Mouse (Mus musculus): Measurements from ENCODE around the gene Tmprss9.
"Not testable (repeated sequence)": the region's sequence is repeated elsewhere in the genome, so short reads cannot be mapped to it uniquely, and the experiment has no call there.

Tmprss9 gene

DNA sequence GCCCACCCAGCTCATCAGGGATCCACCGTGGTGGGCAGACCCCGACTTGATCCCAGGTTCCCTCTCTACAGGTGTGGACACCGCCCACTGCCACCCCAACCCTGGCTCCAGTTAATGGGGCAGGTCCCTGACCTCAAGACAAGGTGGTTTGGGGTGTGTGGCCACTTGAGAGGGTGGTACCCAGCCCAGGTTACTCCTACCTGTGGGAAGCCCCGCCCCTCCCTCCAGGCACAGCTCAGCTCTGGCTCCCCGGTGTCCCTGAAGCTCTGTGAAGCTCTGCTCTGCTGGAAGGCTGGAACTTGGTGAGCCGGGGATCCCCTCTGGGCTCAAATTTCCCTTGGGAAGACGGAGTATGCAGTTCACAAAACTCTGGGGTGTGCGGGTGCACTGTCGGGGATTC, at the start of gene Tmprss9:
Gene Tmprss9, plus strand, starts transcription at position 268 of the 400 bp plus-strand sequence.
- no peak for DNase-seq (ENCODE audit: low spot score in 2 of 2)

DNA sequence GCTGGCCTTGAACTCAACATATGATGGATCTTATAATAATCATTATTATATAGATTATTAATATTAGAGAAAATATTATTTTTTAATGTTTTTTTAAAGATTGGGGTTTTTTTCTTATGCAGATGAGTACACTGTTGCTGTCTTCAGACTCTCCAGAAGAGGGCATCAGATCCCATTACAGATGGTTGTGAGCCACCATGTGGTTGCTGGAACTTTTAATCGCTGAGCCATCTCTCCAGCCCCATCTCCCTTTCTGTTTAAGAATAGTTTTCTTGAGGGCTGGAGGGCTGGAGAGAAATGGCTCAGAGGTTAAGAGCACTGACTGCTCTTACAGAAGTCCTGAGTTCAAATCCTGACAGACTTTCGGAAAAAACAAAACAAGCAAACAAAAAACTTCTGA, 49.7 kb upstream of the Tmprss9 start:
- no peak for DNase-seq (ENCODE audit: low spot score in 2 of 2)

DNA sequence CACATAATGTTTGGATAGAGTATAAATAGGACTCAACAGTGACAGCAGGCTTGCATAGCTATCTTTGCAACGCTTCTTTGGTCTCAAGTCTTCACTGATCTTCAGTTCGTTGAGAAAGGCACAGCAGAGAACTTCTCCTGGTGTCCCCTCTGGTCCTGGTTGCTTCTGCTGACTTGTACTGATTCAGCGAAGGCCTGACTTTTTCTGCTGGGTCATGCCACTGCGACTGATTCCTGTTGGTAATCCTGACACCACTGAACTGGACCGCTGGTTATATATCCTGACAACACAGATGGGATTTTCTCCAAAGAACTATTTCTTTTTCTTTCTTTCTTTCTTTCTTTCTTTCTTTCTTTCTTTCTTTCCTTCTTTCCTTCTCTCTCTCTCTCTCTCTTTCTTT, 49.1 kb upstream of the Tmprss9 start:
- DNase-seq (ENCODE audit: low spot score in 2 of 2): no peak

DNA sequence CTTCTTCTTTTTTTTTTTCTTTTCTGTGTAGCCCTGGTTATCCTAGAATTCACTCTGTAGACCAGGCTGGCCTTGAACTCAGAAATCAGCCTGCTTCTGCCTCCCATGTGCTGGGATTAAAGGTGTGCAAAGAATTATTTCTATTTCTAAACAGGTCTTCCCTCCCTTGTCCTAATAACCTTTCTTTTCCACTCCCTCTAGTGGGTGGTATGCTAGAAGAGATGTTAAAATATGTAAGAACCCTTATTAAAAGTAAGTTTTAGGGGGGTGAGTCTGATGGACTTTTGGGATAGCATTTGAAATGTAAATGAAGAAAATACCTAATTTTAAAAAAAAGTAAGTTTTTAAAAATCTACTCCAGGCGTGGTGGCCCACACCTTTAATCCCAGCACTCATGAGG, 48.3 kb upstream of the Tmprss9 start:
- DNase-seq (ENCODE audit: low spot score in 2 of 2): no peak

DNA sequence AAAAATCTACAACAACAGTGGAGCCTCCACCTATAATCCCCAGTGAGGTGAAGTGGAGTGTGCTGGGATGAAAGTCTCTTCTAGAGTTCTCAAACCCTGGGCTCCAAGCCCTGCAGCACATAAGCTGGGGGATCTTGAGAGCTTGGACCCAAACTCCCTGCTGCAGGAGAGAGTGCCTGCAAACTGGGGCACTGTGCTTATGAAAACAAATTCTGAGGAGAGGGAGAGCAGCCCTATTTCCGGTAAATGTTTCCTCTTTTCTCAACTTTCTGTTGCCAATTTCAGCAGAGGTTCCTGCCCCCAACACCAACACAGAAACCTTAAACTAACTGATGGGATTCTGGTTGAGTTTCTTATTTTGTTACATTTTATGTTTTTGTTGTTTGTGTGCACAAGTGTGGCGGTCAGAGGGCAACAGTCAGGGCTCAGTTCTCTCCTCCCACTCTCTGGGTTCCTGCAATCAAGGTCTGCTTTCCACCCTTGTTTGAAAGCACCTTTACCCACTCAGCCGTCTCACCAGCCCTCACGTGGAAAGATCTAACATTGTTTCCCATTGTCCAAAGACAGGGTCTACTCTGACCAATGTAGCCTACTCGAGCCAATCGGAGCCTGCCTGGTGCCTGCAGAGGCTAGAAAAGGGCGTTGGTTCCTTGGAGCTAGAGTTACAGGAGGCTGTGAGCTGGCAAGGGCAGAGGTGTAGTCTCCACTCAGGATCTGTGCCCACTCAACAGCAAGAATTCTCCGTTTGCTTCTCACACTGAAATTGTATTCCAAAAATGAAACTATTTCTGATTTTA, 47.6 kb upstream of the Tmprss9 start:
- DNase-seq (ENCODE audit: low spot score in 2 of 2): no peak

DNA sequence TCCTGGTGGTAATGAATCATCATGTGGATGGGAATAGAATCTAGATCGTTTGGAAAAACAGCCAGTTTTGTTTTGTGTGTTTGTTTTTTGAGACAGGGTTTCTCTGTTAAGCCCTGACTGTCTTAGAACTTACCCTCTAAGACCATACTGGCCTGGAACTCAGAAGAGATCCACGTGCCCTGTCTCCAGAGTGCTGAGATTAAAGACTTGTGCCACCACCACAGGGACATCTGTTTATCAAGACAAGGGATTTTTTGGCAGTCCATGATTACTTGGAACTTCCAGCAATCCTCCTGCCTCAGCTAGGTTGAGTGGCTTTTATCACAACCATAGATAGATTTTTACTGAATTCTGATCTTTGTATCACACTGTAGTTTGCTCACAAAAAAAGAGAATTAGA, 46.8 kb upstream of the Tmprss9 start:
- DNase-seq (ENCODE audit: low spot score in 2 of 2): no peak

DNA sequence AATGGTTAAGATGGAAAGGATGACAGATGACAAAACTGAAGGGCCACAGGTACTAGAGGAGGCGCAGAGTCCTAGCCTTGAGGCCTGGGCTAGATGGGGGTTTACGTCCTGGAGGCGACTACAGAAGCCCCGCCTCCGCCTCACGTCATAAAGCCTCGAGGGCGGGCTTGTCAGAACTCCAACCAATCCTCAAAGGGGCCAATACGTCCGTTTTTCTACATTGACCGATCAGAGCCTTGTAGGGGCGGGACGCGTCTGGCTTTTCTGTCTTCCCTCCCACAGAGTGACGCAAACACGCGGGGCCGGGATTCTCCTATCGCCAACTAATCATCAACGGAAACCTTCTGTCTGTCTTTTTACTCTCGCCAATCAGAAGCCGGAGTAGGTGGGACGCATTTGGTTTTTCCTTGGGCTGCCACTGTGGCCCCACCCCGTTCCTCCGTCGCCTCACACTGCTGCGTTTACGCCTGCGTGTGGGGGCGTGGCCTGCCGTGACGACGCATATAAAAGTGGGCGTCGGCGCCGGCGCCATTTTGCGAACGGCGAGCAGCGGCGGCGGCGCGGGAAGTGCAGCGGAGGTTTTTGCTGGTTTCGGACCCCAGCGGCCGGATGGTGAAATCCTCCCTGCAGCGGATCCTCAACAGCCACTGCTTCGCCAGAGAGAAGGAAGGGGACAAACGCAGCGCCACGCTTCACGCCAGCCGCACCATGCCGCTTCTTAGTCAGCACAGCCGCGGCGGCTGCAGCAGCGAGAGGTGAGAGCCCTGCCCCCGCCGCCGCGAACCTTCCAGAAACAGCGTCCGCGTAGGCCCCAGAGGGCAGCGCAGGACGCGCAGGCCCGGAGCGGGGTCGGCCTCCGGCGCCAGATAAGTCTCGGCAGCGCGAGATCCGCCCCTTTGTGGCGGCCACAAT, 45.2 kb upstream of the Tmprss9 start, which contains the start of gene Oaz1:
Gene Oaz1, plus strand, starts transcription at position 506 of the 912 bp plus-strand sequence.
- DNase-seq (ENCODE audit: low spot score in 2 of 2): peak; percentile 97 to 99

DNA sequence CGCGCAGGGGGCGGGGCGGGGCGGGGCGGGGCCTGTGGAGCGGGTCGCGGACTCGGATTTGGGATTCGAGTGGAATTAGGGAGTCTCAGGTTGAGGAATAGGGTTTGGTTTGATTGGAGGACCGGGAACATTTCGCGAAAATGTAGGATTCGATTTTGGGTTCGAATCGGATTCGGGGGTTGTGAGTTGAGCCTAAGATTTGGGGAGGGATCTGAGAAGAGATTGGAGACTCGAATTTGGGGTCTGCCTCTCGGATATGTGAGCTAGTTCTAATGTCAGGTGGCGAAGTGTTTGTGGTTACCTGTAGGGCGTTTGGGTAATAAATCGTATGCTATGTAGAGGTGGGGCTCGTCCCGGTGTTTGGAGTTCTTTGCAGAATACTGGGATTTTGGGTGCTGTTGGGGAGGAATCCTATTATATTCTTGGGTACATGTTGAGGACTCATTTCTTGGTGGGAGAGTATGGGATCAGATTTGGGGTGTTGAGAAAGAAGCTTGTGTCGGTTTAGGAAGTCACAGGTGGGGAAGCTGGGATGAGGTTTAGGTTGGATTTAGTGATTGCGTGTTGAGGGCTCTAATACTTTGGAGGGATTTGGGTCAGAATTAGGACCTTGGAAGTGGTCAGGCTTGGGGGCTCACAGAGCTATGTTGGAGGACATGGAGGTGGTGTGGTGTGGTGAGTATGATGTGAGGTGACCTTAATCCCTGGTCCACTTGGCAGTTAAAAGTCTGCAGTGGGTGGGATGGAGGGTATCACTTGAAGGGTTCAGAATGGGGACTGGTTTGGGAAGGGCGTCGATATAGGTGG, 44.4 kb upstream of the Tmprss9 start:
- no peak for DNase-seq (ENCODE audit: low spot score in 2 of 2)

DNA sequence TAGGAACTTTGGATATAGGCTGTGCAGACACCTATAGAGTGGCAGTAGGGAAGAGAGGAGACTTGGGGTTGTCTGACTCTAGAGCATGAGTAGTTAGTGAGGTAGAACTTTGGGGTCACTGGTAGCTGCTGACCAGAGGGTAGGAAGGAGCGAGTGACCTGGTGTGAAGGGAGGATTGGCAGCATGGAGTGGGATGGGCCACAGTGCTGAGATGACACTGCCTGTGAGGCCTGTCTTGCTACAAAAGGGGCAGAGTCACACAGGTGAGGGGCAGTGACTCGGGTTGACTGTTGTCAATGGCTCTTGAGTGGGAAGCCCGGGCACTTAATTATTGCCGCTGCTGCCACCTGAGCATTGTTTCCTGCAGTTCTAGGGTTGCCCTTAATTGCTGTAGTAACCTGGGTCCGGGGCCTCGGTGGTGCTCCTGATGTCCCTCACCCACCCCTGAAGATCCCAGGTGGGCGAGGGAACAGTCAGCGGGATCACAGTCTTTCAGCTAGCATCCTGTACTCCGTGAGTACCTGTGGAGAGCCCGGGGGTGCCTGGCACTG, 43.7 kb upstream of the Tmprss9 start:
- DNase-seq (ENCODE audit: low spot score in 2 of 2): no peak

DNA sequence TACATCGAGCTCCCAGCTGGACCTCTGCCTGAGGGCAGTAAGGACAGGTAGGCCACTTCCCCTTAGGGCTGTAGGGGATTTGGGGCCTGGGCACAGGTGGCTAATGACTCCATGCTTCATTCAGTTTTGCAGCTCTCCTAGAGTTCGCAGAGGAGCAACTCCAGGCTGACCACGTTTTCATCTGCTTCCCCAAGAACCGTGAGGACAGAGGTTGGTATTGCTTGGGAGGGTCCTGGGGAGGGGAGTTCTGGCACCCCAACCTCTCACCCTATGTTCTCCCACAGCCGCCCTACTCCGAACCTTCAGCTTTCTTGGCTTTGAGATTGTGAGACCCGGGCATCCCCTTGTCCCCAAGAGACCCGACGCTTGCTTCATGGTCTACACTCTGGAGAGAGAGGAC, 43.1 kb upstream of the Tmprss9 start:
- not testable (repeated sequence) for DNase-seq (ENCODE audit: low spot score in 2 of 2)

DNA sequence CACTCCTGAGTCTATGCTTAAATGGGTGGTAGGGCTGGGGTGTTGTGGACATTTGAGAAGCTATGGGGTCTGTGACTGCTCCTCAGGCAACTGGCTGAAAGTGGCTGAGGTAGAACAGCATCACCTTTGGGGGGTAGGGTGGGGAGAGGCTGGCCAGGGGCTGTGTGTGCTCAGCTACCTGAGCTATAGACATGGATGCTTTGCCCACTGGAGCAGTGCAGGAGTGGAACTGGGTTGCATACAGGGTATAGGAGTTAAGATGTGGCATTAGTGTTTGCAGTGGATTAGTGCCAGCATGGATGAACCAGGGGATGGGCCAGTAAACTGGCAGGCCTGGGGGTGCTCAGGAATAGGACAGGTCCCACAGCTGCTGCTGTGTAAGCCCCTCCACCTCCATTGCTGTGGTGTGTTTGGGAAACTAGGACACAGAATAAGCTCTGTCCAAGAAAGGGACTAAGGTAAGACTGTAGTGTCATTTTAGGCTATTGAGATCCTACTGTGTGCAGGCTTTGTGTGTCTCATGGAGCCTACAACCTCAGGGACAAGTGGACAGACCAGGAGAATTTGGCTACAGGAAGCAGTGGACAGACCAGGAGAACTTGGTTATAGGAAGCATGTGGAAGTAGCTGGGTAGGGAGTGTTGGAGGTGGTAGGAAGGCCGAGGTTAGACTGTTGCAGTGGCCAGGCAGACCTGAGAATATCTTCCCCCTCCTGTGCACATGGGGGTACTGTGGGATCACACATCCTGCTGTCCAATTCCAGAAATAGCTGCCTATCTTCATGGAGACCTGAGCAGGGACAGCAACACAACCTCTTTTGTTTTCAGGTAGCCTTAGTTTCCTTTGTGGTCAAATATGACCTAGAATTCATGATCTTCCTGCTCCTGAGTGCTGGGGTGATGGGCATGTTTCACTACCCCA, 42.0 kb upstream of the Tmprss9 start:
- no peak for DNase-seq (ENCODE audit: low spot score in 2 of 2)

DNA sequence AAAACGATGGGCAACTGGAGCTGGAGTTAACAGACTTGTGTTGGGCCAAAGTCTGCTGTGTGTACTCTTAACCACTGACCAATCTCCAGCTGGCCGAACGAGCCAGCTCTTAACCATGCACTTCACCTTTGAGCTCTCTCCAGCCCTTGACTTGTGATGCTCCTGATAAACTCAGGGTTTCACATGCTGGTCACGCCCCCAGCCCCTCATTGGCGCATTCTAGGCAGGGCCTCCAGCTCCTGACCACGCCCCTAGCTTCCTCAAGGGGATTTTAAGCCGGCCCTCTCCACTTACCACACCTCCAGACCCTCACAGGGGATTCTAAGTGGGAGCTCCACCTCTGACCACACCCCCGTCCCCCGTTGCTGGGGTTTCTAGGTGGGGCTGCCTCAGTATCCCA, 40.5 kb upstream of the Tmprss9 start:
- DNase-seq (ENCODE audit: low spot score in 2 of 2): no peak

DNA sequence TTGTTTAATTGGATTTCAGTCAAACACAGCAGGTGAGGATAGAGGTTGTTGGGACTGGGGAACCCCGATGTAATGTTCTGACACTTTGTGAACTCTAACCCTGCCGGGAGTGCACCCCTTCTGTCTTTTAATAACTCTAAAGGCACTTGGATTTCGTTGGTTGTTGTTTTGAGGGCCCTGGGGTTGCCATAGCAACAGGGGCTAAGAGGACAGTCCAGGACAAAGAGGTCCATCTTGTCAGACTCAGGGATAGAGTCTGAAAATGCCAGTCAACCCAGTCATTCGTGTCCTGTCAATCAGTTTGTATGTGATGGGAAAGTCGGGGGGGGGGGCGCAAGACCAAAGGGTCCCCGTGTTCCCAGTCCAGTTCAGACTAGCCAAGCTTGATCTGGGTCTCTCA, 38.8 kb upstream of the Tmprss9 start:
- DNase-seq (ENCODE audit: low spot score in 2 of 2): no peak

DNA sequence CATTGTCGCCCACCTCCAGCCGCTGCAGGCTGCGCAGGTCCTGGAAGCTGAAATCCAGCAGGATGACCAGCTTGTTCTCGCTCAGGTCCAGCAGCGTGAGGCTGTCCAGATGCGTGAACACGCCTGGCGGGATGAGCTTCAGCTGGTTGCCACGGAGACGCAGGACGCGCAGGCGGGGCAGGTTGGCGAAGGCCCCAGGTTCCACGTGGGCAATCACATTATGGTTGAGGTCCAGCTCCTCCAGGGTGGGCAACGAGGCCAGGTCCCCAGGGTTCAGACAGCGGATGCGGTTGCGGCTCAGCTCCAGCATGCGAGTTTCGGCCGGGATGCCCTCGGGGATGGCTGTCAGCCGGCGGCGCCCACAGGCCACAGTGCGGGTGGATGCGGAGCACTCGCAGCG, 36.0 kb upstream of the Tmprss9 start:
- DNase-seq (ENCODE audit: low spot score in 2 of 2): no peak

DNA sequence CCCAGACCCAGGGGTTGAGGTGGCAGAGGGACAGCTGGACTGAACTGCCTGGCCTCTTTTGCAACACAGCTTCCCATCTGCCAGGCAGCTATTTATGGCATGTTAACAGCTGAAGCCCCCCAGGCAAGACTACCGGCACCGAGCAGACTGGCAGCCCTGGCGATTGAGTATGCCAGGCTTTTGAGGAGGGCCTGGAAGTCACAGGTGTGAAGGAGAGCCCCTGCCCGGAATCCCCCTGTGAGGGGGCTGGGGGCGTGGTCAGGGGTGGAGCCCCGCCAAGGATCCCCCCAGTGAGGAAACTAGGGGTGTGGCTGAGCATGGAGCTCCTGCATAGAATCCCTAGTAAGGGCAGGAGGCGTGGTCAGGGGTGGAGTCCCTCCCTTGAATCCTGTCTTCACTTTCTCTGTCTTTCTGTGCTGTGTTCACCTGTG, 34.7 kb upstream of the Tmprss9 start:
- DNase-seq (ENCODE audit: low spot score in 2 of 2): peak in 1 of 2 experiments; percentile 41

DNA sequence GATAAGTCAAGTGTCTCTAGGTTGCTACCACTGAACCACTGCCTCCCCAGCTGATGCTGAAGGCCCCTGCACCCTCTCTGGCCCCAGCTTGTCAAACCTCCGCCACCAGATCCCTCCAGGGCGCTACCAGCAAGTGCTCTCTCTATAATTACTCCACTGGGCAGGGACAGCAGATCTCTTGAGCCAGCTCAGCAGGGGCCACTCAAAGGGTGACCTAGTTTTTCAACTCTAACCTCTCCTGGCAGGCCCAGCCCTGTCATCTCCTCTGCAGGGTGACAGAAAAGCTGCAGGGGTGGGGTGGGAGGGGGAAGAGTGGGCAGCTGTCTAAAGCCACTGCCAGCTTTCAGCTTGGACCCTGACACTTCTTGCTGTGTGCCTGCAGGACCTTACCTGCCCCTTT, 33.8 kb upstream of the Tmprss9 start:
- DNase-seq (ENCODE audit: low spot score in 2 of 2): no peak

DNA sequence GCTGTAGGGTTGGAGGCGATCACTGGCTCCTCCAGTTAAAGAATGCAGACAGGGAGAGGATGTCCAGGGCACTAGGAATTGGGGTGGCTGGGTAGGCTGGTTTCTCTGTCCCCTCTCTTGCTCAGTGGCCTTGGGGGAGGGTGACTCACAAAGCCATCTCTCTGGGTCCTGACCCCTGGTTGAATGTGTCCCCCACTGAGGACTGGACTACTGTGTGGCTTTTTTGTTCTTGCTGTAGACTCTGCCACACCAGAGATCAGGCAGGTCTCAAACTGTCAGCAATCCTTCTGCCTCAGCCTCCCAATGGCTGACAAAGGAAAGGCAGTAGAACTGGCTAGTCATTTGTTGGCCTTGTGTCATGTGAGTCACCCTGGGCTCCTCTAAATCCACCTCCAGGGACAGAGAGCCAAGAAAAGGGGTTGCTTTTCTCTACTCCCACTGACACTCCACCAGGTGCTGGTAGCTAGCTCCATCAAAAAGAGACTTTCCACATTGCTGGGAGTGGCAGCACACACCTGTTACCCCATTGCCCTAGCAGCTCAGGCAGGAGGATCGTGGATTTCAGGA, 33.2 kb upstream of the Tmprss9 start:
- DNase-seq (ENCODE audit: low spot score in 2 of 2): no peak

DNA sequence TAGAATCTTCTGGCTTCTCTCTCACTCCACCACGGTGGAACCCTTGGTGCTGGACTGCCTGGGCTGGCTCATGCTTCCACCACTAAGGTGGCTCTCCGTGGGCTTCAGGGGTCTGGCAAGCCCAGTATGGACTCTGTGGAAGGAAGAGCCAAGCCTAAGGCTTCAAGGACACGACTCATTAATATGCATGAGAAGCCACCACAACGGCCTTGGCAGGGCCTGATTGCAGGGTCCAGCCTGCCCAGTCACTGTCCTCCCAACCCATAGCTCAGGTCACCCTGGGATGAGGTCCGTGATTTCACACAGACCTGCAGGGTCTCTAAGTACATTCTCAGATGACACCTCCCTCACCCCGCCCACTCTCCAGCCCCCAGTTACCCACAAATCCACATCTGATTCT, 31.8 kb upstream of the Tmprss9 start:
- no peak for DNase-seq (ENCODE audit: low spot score in 2 of 2)

DNA sequence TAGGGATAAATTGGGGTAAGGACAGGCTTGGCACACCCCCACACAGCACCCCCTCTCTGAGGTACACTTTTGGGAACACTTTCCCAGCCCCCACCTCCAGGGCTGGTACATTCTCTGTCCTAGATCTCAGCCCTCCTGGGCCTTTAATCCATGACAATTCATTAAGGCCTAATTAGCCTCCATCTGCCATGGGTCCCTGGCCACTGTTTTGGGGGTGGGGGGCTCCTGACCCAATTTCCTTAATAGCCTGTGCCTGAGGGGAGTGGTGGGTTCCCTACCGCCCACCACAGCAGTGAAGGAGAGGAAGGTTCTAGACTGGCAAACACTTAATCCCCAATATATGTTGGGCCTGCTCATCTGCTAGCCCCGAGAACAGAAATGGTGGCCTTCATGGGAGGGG, 30.0 kb upstream of the Tmprss9 start:
- DNase-seq (ENCODE audit: low spot score in 2 of 2): no peak

DNA sequence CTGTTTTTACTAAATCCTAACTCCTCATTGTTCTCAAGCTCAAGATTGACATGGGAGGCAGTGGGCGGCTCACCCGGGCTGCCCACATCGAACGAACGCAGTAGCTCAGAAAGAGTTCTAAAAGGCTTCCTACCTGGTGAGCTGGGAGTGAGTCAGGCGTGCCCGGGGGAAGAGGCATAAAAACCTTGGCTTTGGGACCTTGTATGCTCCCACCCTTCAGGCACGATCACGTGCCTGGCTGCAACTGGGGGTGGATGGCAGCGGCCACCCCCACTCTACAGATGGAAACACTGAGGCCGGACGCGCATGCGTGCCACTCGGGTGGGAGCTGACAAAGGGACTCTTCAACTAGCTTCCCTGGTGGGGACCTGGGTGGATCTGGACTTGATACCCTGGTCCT, 29.3 kb upstream of the Tmprss9 start:
- DNase-seq (ENCODE audit: low spot score in 2 of 2): no peak

All from cerebellum, postnatal 4 days (tissue).